Mouse (Mus musculus) forebrain, embryonic 13.5 days (tissue): Measurements from ENCODE around the gene Robo4. TPM values are rescaled to one million over a fixed set of nuclear protein-coding genes. Genes with fewer than 3 reads are reported as not detected.

Source experiments
- ATAC-seq: fragments of 200-750 bp; cut with Nextera tagmentation; 2 replicates; pipeline ENCODE4 v1.8.0; 2017
- H3K27ac ChIP-seq: fragments of 300-500 bp; sonication (generic); 2 replicates; pipeline ENCODE4 v1.5.1; 2015; ENCODE audit warnings: inconsistent platforms, mild to moderate bottlenecking, moderate library complexity
- H3K27me3 ChIP-seq: fragments of 300-500 bp; sonication (generic); 2 replicates; pipeline ENCODE4 v1.6.1; 2015; ENCODE audit warnings: mild to moderate bottlenecking, inconsistent platforms
- H3K36me3 ChIP-seq: fragments of 300-500 bp; sonication (generic); 2 replicates; pipeline ENCODE4 v1.6.1; 2015; ENCODE audit warnings: mild to moderate bottlenecking, inconsistent platforms; ENCODE audit not compliant: poor library complexity, severe bottlenecking
- H3K4me1 ChIP-seq: fragments of 300-500 bp; sonication (generic); 2 replicates; pipeline ENCODE4 v1.6.1; 2015; ENCODE audit warnings: inconsistent platforms
- H3K4me2 ChIP-seq: fragments of 300-500 bp; sonication (generic); 2 replicates; pipeline ENCODE4 v1.6.1; 2015; ENCODE audit warnings: inconsistent platforms, mild to moderate bottlenecking, moderate library complexity
- H3K4me3 ChIP-seq: fragments of 300-500 bp; sonication (generic); 2 replicates; pipeline ENCODE4 v1.5.1; 2015; ENCODE audit warnings: mild to moderate bottlenecking, inconsistent platforms
- H3K9ac ChIP-seq: fragments of 300-500 bp; sonication (generic); 2 replicates; pipeline ENCODE4 v1.6.1; 2015; ENCODE audit warnings: mild to moderate bottlenecking, inconsistent platforms
- H3K9me3 ChIP-seq: fragments of 300-500 bp; sonication (generic); replicated peaks from 2 replicates; pipeline ENCODE4 v1.6.1; 2016; ENCODE audit warnings: inconsistent platforms
- WGBS: fragments of 180-500 bp; shearing (Covaris S2); methylation state at CpG from one replicate; pipeline ENCODE4 v1.1.7; 2015; 5-methylcytosine and 5-hydroxymethylcytosine counted together
- polyA plus RNA-seq: library from polyadenylated mRNA; unstranded; fragments of >200 nt; fragmentation: Nextera tagmentation; extraction: Ambion mirVana; gene quantifications from 2 replicates; pipeline ENCODE4 v1.2.1, GENCODE M21; 2015

Robo4 gene
- polyA plus RNA-seq, 1 experiment from 2014 or later: 4.2 TPM

- peak overlapping the region; percentile 97 for H3K4me2 ChIP-seq
- peak overlapping the region; percentile 72 for H3K9ac ChIP-seq
- no peaks in the 10 kb centered on the region for H3K36me3 ChIP-seq
- 2% methylated on average over 9 of the region's 9 CpGs for WGBS
- H3K4me1 ChIP-seq: peaks cover 72% of the 10 kb centered on the region
- peaks cover 40% of the 10 kb centered on the region for H3K27me3 ChIP-seq
- no peaks in the 10 kb centered on the region for H3K9me3 ChIP-seq
- ATAC-seq: no peak
- H3K4me3 ChIP-seq: peak overlapping the region; percentile 54
- peak overlapping the region; percentile 81 for H3K27ac ChIP-seq
These were observed 58.0 kb downstream of the Robo4 start for GRCm38 (mm10) chr9:37459665-37460042.

- ATAC-seq: peak; percentile 55
- H3K4me2 ChIP-seq: peak overlapping the region; percentile 97
- peak overlapping the region; percentile 81 for H3K27ac ChIP-seq
- WGBS: under 1% methylated on average over 68 of the region's 81 CpGs
- peak overlapping the region; percentile 72 for H3K9ac ChIP-seq
- no peaks in the 10 kb centered on the region for H3K9me3 ChIP-seq
- H3K36me3 ChIP-seq: no peaks in the 10 kb centered on the region
- H3K4me1 ChIP-seq: peaks cover 66% of the 10 kb centered on the region
- H3K4me3 ChIP-seq: peak overlapping the region; percentile 54
- peaks cover 40% of the 10 kb centered on the region for H3K27me3 ChIP-seq
These were observed 58.6 kb downstream of the Robo4 start for GRCm38 (mm10) chr9:37460043-37460960.

- Histone ChIP-seq H3K9ac (peak overlapping the region; percentile 72), H3K4me2 (peak overlapping the region; percentile 97), H3K27me3 (peaks cover 40% of the 10 kb centered on the region), H3K27ac (peak overlapping the region; percentile 81), H3K36me3 (no peaks in the 10 kb centered on the region), H3K9me3 (no peaks in the 10 kb centered on the region), H3K4me3 (peak overlapping the region; percentile 54), H3K4me1 (peaks cover 60% of the 10 kb centered on the region)
- no peak for ATAC-seq
- WGBS: 12% methylated on average over 5 of the region's 5 CpGs
These were observed 59.3 kb downstream of the Robo4 start for GRCm38 (mm10) chr9:37460961-37461340.

GRCm38 (mm10) chr9:37461571-37461970, 59.9 kb downstream of the Robo4 start:
- Histone ChIP-seq H3K4me3 (no peak overlapping the region), H3K27ac (no peak overlapping the region), H3K9ac (no peak overlapping the region), H3K4me1 (peaks cover 53% of the 10 kb centered on the region), H3K36me3 (no peaks in the 10 kb centered on the region), H3K27me3 (peaks cover 40% of the 10 kb centered on the region), H3K9me3 (no peaks in the 10 kb centered on the region), H3K4me2 (no peak overlapping the region)
- no peak for ATAC-seq
- WGBS: 7% methylated on average over 3 of the region's 3 CpGs

GRCm38 (mm10) chr9:37462764-37463163, 61.1 kb downstream of the Robo4 start:
- Histone ChIP-seq H3K27ac (no peak overlapping the region), H3K4me3 (no peak overlapping the region), H3K27me3 (peaks cover 36% of the 10 kb centered on the region), H3K4me1 (peaks cover 41% of the 10 kb centered on the region), H3K4me2 (no peak overlapping the region), H3K9me3 (no peaks in the 10 kb centered on the region), H3K9ac (no peak overlapping the region), H3K36me3 (no peaks in the 10 kb centered on the region)
- ATAC-seq: no peak
- WGBS: 17% methylated on average over 7 of the region's 7 CpGs

Other genes starting within 250 kb of the Robo4 start
- gene Tmem218, start 193.7 kb upstream of the Robo4 start, polyA plus RNA-seq: 12.6 and 13.0 TPM in 2 replicates
- gene Slc37a2, start 146.2 kb upstream of the Robo4 start, polyA plus RNA-seq: 0.99 and 1.2 TPM in 2 replicates
- gene Ccdc15, start 53.5 kb upstream of the Robo4 start, polyA plus RNA-seq: 9.5 and 12.6 TPM in 2 replicates
- 0.44 and 0.49 TPM in 2 replicates for gene Hepacam, start 34.5 kb upstream of the Robo4 start, polyA plus RNA-seq
- gene Robo3, start 31.3 kb downstream of the Robo4 start, polyA plus RNA-seq: 7.1 and 9.3 TPM in 2 replicates
- 32.3 and 38.1 TPM in 2 replicates for gene Msantd2, start 87.4 kb downstream of the Robo4 start, polyA plus RNA-seq
- 29.7 and 31.5 TPM in 2 replicates for gene Esam, start 126.2 kb downstream of the Robo4 start, polyA plus RNA-seq
- 0.26 and 0.42 TPM in 2 replicates for gene Vsig2, start 137.4 kb downstream of the Robo4 start, polyA plus RNA-seq
- gene Nrgn, start 151.0 kb downstream of the Robo4 start, polyA plus RNA-seq: 2.0 and 4.5 TPM in 2 replicates
- 7.0 and 8.3 TPM in 2 replicates for gene Siae, start 153.8 kb downstream of the Robo4 start, polyA plus RNA-seq
- 13.1 and 15.9 TPM in 2 replicates for gene Spa17, start 211.8 kb downstream of the Robo4 start, polyA plus RNA-seq